Mouse (Mus musculus) kidney, adult 2 months (tissue): ENCODE data around the gene Mitf.

ENCODE experiments used
- CTCF ChIP-seq: fragments of 200-500 bp; conservative IDR thresholded peaks from 2 replicates; pipeline ENCODE4 v1.5.1; 2011; ENCODE audit warnings: low read depth, mild to moderate bottlenecking, control low read depth, low read length, moderate library complexity, mixed read lengths; ENCODE audit not compliant: insufficient read depth, insufficient read length
- POLR2A ChIP-seq: fragments of 200-500 bp; IDR thresholded peaks from one replicate; pipeline ENCODE4 v1.6.1; 2011; ENCODE audit warnings: low read depth, low read length, control low read depth

DNA sequence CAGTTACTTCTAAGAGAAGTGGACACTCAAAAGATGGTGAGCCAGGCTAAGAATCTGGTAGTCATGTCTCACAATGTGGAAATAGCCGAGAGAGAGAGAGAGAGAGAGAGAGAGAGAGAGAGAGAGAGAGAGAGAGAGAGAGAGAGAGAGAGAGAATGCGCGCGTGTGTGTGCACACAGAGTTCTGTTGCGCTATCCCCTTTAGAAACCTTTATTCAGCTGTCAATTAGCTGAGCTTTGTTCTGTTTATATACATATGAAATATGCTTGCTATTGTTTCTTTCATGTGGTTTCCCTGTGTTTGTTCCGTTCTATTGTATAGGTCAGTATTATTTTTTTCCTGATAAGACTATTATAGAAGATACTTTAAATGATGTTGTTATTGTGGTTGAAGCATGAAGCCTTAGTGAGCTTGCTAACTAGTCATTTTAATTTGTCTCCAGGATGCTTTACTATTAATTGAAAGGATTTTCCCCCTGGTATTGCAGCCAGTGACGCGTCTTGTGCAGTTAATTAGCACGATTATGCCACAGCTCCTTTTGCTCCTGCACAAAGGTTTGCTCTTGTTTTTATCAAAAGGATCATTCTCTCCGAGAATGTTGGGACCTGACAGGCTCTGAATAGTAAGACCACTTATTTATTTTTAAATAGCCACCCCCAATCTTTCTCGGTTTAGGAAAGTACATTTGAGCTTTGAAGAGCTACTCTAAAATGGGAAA is 131.2 kb downstream of the Mitf start:
- no peak for TF ChIP-seq POLR2A
- TF ChIP-seq CTCF, result no peak
